Mouse (Mus musculus) gastrocnemius, postnatal 10 days (tissue): ENCODE measurements around the gene Tgif2. TPM values are rescaled to one million over a fixed set of nuclear protein-coding genes. Genes with fewer than 3 reads are reported as not detected.
"Not testable (repeated sequence)": the region's sequence is repeated elsewhere in the genome, so short reads cannot be mapped to it uniquely, and the experiment has no call there.

Experiments
- DNase-seq: peaks from one replicate; pipeline ENCODE4 v3.0.0; 2021; ENCODE audit warnings: mixed read lengths
- long read RNA-seq, 2 experiments: library from polyadenylated mRNA; stranded (forward); transcript quantifications; one replicate each; pipeline ENCODE4 v2.0.0; 2021
- total RNA-seq, 2 experiments: library from RNA; stranded (reverse); gene quantifications; 2 replicates each; pipeline ENCODE4 v1.2.3; 2021

Tgif2 gene
- total RNA-seq: 1 to 10 TPM; 5.4 to 8.4 TPM
- long read RNA-seq, experiment 1, transcript Tgif2-202 (3 exons, 2,900 nt): major isoform, 9 of 13 reads
- long read RNA-seq, experiment 1, partial matches to known transcripts: 0 of 13 reads
- long read RNA-seq, experiment 1, other reads (novel, unspliced or antisense): 3 of 13 reads
- long read RNA-seq, experiment 2, transcript Tgif2-202 (3 exons, 2,900 nt): major isoform, 6 of 11 reads
- long read RNA-seq, experiment 2, partial matches to known transcripts: 1 of 11 reads
- long read RNA-seq, experiment 2, other reads (novel, unspliced or antisense): 3 of 11 reads

- peak; percentile 69 for DNase-seq
Measured at GRCm38 (mm10) chr2:156839319-156840191, at the start of gene Tgif2. Gene Tgif2, plus strand, starts transcription at chr2:156840007.

GRCm38 (mm10) chr2:156798516-156798915 is 41.3 kb upstream of the Tgif2 start:
- no peak for DNase-seq

GRCm38 (mm10) chr2:156801045-156801444 is 38.8 kb upstream of the Tgif2 start:
- no peak for DNase-seq

DNA sequence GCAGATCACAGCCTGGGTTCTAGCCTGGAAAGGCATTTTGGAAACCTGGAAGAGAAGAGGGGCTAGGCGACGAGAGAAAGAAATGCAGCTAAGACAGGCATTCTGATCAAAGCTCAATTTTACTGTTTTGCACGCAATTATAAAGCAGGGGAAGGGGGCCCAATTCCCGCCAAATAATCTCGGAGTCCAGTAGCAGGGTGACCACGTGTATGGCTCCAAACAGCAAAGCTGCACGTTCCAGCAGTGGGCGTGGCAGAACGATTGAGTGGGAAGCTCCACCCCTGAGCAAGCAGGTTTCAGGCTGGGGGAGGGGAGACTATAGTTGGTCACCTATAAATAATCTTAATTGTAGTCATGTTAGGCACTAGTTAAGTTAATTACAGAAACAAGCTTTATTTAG is 37.7 kb upstream of the Tgif2 start:
- DNase-seq: not testable (repeated sequence)

DNA sequence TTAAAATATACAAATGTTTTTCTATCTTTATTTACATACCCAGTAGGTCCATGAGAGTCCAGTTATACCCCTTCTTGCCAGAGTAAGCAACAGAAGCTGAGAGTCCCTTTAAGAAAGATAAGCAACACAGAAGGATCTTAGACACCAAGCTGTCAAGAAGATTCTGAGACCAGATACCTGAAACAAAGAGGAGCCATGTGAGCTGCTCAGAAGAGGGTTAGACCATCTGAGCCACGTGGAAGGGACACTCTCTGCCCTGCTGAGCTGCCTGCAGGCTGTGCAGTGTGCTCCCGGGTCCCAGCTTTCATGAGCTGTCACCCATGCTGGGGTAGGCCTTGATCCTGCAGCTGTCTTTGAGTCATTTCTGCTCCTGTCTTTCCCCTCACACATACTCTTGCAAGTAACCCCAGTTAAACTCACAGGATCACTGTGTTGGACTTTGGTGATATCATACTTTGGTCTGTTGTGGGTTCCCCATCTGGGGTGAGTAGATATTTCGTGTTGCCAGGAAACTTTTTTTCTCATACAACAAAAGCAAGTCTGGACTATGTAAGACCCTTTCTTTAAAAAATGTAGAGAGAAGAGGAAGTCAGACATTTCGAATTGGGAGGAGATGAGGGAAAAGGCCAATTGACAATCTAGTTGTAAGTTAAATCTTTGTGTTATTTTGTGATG is 36.0 kb upstream of the Tgif2 start:
- no peak for DNase-seq

GRCm38 (mm10) chr2:156804589-156804988 is 35.2 kb upstream of the Tgif2 start:
- DNase-seq: no peak

DNA sequence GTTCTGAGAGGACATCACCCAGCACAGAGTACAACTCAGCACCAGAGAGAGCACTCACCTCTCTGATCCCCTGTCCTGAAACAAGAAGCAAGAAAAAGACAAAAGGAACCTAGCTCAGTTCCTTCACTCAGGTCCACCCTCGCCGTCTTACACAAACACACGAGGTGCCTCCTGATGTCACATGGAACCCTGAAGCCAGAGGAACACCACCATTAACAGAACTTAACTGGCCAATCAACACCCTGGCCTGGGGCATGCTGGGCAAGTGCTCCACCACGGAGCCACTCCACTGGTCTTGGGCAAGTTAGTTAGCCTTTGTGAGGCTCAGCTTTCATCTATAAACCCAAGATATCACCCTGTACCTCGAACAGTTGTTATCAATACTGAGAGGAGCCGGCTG is 32.9 kb upstream of the Tgif2 start:
- no peak for DNase-seq

DNA sequence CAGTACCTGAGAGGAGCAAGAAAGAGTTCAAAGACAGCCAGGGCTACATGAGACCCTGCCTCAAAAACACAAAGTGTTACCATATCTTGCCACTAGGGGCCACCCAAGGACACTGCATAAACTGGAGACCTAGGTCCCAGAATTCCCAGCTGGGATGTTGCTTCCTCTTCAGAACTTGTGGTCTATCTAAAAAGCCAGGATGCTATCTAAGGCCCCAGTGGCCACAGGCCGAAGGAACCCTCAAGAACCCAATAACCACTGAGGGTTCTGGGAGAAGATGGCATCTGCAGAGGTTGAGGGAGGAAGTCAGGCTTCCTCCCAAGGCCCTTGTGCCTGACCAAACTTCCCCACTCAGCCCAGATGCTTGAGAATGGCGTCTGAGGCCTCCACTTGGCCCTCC is 30.2 kb upstream of the Tgif2 start:
- DNase-seq: peak; percentile 65

- DNase-seq: no peak
Measured at GRCm38 (mm10) chr2:156810716-156811115, 29.1 kb upstream of the Tgif2 start.

GRCm38 (mm10) chr2:156811556-156811955 is 28.3 kb upstream of the Tgif2 start:
- no peak for DNase-seq

- DNase-seq: no peak
Measured at GRCm38 (mm10) chr2:156814344-156814801, 25.4 kb upstream of the Tgif2 start.

DNA sequence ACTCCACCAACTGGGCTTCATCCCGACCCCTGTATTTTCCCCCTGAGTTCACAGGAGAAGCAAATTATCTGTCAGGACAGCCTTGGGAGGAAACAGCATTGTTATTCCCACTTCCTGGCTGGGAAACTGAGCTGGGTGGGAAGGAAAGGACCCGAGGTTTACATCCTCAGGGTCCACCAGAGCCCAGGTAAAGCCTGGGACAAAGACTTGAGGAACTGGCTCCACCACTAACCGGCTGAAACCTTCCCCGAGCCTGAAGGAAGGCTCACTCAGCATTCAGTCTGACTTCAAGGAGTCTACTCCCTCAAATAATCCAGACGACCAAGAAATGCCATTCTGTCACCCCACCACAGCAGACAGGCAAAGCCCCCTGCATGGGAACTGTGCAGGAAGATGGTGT is 24.9 kb upstream of the Tgif2 start:
- no peak for DNase-seq

- DNase-seq: no peak
Measured at GRCm38 (mm10) chr2:156815412-156815811, 24.4 kb upstream of the Tgif2 start.

DNA sequence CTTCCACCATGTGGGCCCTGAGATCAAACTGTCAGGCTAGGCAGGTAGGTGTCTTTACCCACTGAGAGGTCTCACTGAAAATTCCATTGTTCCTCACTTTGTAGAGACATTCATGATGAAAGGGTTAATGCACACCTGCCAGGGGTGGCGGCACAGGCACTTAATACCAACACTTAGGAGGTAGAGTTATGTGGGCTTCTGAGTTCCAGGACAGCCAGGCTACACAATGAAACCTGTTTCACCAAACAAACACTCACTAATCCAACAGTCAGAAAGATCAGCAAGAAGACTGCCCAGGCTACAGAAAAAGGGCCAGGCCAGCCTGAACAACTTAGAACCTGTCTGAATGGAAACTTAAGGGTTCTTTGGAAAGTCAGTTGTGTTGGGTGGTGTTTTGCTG is 23.7 kb upstream of the Tgif2 start:
- no peak for DNase-seq

- not testable (repeated sequence) for DNase-seq
Measured at GRCm38 (mm10) chr2:156825128-156825527, 14.7 kb upstream of the Tgif2 start.

DNA sequence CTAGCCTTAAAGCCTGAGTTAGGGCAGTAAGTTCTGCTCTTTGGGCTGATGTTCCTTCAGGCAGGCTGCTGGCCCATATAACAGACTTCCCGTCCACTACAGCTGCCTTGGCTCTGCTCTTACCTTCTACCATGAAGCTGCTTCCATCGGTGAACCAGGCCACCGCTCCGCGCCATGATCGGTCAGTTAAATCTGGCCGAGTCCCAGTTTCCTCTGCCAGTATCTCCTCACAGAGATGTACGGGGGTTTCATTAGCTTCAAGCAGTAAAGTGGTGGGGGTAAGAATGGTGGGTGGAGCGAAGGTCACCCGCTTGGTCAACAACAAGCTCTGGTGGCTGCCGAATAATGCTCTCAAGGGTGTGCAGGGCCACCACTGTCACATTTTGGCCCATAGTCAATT is 5.5 kb upstream of the Tgif2 start:
- DNase-seq: no peak

- DNase-seq: no peak
Measured at GRCm38 (mm10) chr2:156838839-156839238, 968 bp upstream of the Tgif2 start.

GRCm38 (mm10) chr2:156840301-156841027 is 657 bp downstream of the Tgif2 start:
- peak; percentile 54 for DNase-seq

DNA sequence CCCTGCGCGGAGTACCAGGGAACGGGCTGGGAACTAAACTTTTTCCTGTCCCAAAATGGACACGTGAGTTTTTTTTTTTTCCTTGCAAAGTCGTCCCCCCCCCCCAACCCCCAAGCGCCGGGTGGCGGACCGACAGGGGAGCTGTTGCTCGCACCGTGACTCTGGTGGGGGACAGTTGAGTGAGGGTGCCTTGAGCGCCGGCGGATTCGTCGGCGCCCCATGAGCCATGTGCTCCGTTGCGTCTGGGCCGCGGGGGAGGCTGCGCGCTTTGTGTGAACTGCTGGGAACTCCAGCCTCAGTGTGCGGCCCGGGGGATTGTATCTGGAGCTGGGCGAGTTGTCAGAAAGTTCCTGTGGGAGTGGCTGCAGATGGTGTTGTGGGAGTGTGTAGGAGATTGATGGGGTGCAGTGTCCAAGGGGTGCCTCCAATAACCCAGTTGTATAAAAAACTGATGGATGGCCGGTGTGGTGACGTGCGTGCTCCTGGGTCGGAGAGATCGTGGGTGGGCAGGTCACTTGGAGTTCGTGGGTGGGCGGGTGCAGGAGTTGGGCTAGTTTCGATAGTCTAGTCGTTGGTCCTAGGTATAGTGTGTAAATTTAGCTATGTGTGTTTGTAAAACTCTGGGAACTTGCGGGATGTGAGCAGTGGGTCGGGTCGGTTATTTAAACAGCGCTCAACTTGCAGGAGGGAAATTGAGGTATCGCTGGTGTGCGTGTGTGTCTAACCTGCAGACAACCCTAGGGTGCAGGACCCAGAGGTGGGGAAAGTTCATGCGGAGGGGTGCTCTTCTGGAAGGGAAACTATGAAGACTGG is 1.4 kb downstream of the Tgif2 start:
- DNase-seq: peak; percentile 59

DNA sequence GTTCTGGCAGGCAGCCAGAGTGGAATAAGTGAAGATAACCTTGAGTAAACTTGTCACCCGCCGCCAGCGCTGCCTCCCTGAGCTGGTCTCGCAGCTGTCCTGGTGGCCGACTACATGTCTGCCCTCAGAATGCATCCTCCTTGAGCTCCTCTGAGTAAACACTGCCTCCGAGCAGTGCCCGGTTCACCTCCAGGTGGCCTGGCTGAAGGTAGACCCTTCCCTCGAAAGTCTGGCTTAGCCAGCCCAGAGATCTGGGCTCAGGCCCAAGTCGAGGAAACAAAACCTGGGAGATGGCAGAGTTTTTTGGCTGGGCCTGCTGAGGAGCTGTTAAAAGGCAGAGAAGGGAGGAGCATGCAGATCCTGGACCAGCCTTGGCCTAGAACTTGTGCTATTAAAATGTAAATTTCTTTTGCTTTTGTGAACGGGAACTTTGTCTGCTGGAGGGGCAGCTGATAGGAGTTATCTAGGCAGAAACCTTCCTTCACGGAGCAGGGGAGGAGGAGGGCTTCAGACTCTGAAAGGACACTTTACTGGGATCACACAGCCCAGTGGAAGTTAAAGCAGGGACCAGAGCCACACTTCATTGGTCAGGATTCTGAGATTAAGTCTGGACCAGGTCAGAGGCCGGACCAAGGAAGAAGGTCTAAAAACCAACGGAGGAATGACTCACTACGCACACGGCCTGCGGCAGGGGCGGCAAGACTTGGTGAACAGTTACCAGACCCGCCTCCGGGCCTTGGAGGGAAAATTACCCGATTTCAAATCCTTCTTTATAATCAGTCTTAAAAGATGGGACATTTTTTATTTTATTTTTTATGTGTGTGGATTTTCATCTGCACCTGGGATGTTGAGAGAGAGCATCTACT is 2.3 kb downstream of the Tgif2 start:
- DNase-seq: peak; percentile 58
